ENCODE assay signal across 30 mouse cellular contexts in the genomic region with DNA sequence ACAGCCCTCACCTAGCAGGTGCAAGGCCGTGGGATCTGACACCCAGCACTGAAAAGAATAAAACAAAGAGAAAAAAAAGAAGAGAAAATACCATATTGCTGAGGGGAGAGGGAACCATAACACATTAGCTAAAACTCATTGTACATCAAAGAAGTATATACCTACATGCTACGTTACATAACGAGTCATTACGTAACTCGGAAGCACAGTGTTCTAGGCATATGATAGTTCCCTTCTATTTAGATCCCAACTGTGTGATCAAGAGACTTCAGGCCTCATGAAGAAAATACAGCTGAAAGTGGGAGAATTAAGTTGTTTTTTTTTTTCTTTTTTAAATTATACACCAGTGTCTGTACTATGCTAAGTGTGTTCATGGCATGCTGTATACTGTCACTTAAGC. TPM values are rescaled to one million over a fixed set of nuclear protein-coding genes. Genes with fewer than 3 reads are reported as not detected.
A peak's percentile ranks its signal among the peaks of the same experiment; 100 is the strongest.
DNase-seq lines count a peak whose midpoint lies in the region; ATAC-seq and TF ChIP-seq lines count a peak whose summit lies in the region.
"Had no signal": no experiment of that assay in that cellular context is flagged by ENCODE, and none has a peak within 500 bp of the region (broad histone marks: within the 10 kb centered on the region; RNA-seq: fewer than 3 reads in every experiment).

No protein-coding gene starts in this region.

- 0 out of 2 replicates have a peak, but pooled peaks cover 6% of the 10 kb centered on the region for H3K27me3 ChIP-seq in forebrain, embryonic 12.5 days
- H3K27me3 ChIP-seq: embryonic facial prominence, embryonic 13.5 days; heart, embryonic 12.5 days; heart, embryonic 15.5 days had no signal

- peaks cover 6% of the 10 kb centered on the region for H3K4me1 ChIP-seq in cortical plate, adult 2 months (ENCODE audit: control insufficient read depth, insufficient read depth, low read length)
- peaks cover 4% of the 10 kb centered on the region; the same call in 1 of the 2 replicates for H3K4me1 ChIP-seq in forebrain, embryonic 12.5 days
- H3K4me1 ChIP-seq: embryonic facial prominence, embryonic 10.5 days; forebrain, embryonic 13.5 days had no signal

- 94% methylated on average over 5 of the region's 5 CpGs for WGBS in forebrain, embryonic 12.5 days

- intact Hi-C loops in left cerebral cortex, adult 2 months (cut with DNase I) = loop anchor here (5.0 kb wide), 1 partner anchor 34 kb away; the partner anchor contains the start of gene Ranbp9
- intact Hi-C loops in left cerebral cortex, postnatal 36 days (cut with DNase I) = no loop called here

- H3K9me3 ChIP-seq in forebrain, embryonic 12.5 days = no peaks in the 10 kb centered on the region
- H3K9me3 ChIP-seq: embryonic facial prominence, embryonic 10.5 days; heart, embryonic 15.5 days; hindbrain, embryonic 10.5 days had no signal

- peak; percentile 30; the same call in 1 of the 2 replicates for ATAC-seq in megakaryocyte progenitor cell, adult 5-6 weeks (replicated peaks; ENCODE audit: poor library complexity)
- ATAC-seq in forebrain, embryonic 12.5 days (ENCODE audit: low FRiP score) = no peak
- ATAC-seq: CD4-positive, CD25-positive, alpha-beta regulatory T cell, adult 4 months; forebrain, embryonic 13.5 days; forebrain, embryonic 16.5 days; inflammation-experienced regulatory T-cells, adult 6 months; intestine, embryonic 16.5 days had no signal

- H3K4me2 ChIP-seq in forebrain, embryonic 12.5 days = no peak overlapping the region
- H3K4me2 ChIP-seq: embryonic facial prominence, embryonic 13.5 days; forebrain, embryonic 13.5 days; heart, embryonic 12.5 days; heart, embryonic 15.5 days; hindbrain, embryonic 14.5 days had no signal

- H3K36me3 ChIP-seq in forebrain, embryonic 12.5 days (replicated peaks) = no peaks in the 10 kb centered on the region
- H3K36me3 ChIP-seq: embryonic facial prominence, embryonic 10.5 days; embryonic facial prominence, embryonic 13.5 days; heart, embryonic 12.5 days; heart, embryonic 15.5 days; hindbrain, embryonic 10.5 days had no signal

- no peak for TF ChIP-seq CTCF in left cerebral cortex, adult 2 months (IDR thresholded peaks at IDR 0.05)
- TF ChIP-seq CTCF in cortical plate, adult 2 months (IDR thresholded peaks at IDR 0.05; ENCODE audit: extremely low read depth, insufficient read depth, low read length) = no peak

- no peak overlapping the region for H3K9ac ChIP-seq in forebrain, embryonic 12.5 days
- H3K9ac ChIP-seq: embryonic facial prominence, embryonic 13.5 days; forebrain, embryonic 13.5 days; heart, embryonic 12.5 days; heart, embryonic 15.5 days; hindbrain, embryonic 14.5 days had no signal

- H3K27ac ChIP-seq in left cerebral cortex, adult 2 months = peak overlapping the region; percentile 85
- peak overlapping the region; percentile 91 for H3K27ac ChIP-seq in cortical plate, adult 2 months (ENCODE audit: insufficient read depth, low read length)
- no peak overlapping the region for H3K27ac ChIP-seq in forebrain, embryonic 12.5 days
- H3K27ac ChIP-seq: embryonic facial prominence, embryonic 10.5 days; embryonic facial prominence, embryonic 13.5 days; forebrain, embryonic 13.5 days; heart, embryonic 15.5 days; hindbrain, embryonic 10.5 days; hindbrain, embryonic 14.5 days; hindbrain, postnatal 0 days had no signal

- H3K4me3 ChIP-seq in left cerebral cortex, adult 2 months = no peak overlapping the region
- H3K4me3 ChIP-seq in cortical plate, adult 2 months (ENCODE audit: insufficient read depth, low read length) = no peak overlapping the region
- H3K4me3 ChIP-seq in forebrain, embryonic 12.5 days (replicated peaks) = no peak overlapping the region
- H3K4me3 ChIP-seq: embryonic facial prominence, embryonic 10.5 days; embryonic facial prominence, embryonic 13.5 days; erythroblast, embryonic 14.5 days; forebrain, embryonic 13.5 days; heart, embryonic 12.5 days; heart, embryonic 15.5 days; hindbrain, embryonic 10.5 days had no signal

- TF ChIP-seq POLR2A in cortical plate, adult 2 months (IDR thresholded peaks at IDR 0.05; ENCODE audit: extremely low read depth, insufficient read depth, low read length) = no peak

- no peak for DNase-seq in left cerebral cortex, adult 2 months (ENCODE audit: extremely low spot score in 1 of 2, low spot score in 2 of 2)
- no peak for DNase-seq in left cerebral cortex, postnatal 36 days (ENCODE audit: low spot score in 2 of 2)
- DNase-seq in brain, adult 2 months (ENCODE audit: low read depth, low spot score) = peak; percentile 82
- no peak for DNase-seq in cerebellum, postnatal 10 days
- DNase-seq: adrenal gland, adult 2 months; adrenal gland, postnatal 14 days; cerebellum, adult 11-12 months; cerebellum, adult 9-10 months; cerebellum, postnatal 25 days; embryo, embryonic 11 days; gastrocnemius, postnatal 36 days; heart, adult 11 months; heart, postnatal 10 days; heart, postnatal 36 days had no signal

RNA-seq across cellular contexts. Expression of gene Ranbp9, which starts 35.0 kb away (rescaled TPM):
- total RNA-seq in left cerebral cortex, adult 2 months (2021) = 100 to 1,000 TPM; 102 to 105 TPM
- 10 to 100 TPM; 95.4 to 99.3 TPM for total RNA-seq in left cerebral cortex, postnatal 36 days (2021)
- polyA plus RNA-seq in cortical plate, adult 2 months (2012; rRNA removed) = 70.7 and 71.9 TPM in 2 replicates
- total RNA-seq in megakaryocyte progenitor cell, adult 5-6 weeks (2015) = 82.8 and 98.1 TPM in 2 replicates
- 64.5 and 82.0 TPM in 2 replicates for total RNA-seq in megakaryocyte progenitor cell, adult 5-6 weeks (2017)
- polyA plus RNA-seq in forebrain, embryonic 12.5 days (2016; fragmentation: Nextera tagmentation; extraction: Ambion mirVana) = 13.4 and 15.6 TPM in 2 replicates

RNA-seq across cellular contexts. Expression of gene Mcur1, which starts 43.9 kb away (rescaled TPM):
- total RNA-seq in left cerebral cortex, adult 2 months (2021) = 10 to 100 TPM; 15.8 to 17.8 TPM
- total RNA-seq in left cerebral cortex, postnatal 36 days (2021) = 10 to 100 TPM; 14.9 to 18.5 TPM
- polyA plus RNA-seq in cortical plate, adult 2 months (2012; rRNA removed) = 24.5 and 26.1 TPM in 2 replicates
- 16.0 and 18.8 TPM in 2 replicates for total RNA-seq in megakaryocyte progenitor cell, adult 5-6 weeks (2015)
- 13.7 and 13.8 TPM in 2 replicates for total RNA-seq in megakaryocyte progenitor cell, adult 5-6 weeks (2017)
- polyA plus RNA-seq in forebrain, embryonic 12.5 days (2016; fragmentation: Nextera tagmentation; extraction: Ambion mirVana) = 11.7 and 11.8 TPM in 2 replicates
